Mouse (Mus musculus): Measurements from ENCODE around the gene Psat1.
A peak's percentile ranks its signal among the peaks of the same experiment; 100 is the strongest.

Gene Psat1

DNA sequence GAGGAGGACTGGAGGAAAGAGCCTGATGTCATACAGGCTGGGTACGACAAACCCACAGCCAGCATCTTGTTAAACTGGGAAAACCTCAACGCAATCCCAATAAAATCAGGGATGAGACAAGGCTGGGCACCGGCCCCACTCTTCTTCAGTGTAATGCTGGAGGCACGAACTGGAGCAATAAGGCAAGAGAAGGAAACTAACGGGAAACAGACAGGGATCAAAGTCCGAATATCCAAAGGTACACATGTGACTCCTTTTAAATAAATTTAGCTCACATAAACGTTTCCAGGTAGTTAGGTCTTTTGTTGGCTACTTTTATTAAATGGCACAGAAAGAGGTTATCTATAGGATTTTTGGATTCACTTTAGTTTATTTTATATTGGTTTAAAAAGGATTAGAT is 1.3 kb upstream of the Psat1 start:
- no peak for DNase-seq (ENCODE audit: low read depth, low spot score)
- Histone ChIP-seq H3K36me3 (ENCODE audit: control insufficient read depth, insufficient read depth, low read length, poor library complexity, severe bottlenecking) (no peaks in the 10 kb centered on the region), H3K27me3 (ENCODE audit: control insufficient read depth, insufficient read depth, low read length, poor library complexity, severe bottlenecking) (no peaks in the 10 kb centered on the region; the same call in 1 of the 2 replicates)

DNA sequence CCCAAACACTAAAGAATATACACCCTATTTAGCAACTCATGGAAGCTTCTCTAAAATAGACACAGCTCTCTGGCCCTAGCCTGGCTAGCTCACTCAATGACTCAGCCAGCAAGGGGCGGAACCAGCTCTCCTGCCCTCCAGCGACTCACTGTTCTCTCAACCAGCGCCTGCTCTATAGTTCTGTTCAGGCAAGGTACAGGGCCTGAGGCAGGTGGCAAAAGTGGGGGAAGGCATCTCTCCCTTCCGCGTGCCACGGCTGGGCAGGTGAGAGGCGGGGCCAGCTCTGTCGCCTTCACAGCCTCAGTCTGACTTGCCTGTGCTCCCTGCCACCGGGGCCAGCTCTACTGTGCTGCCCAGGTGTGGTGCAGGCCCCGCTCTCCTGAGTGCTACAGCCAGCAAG is 474 bp downstream of the Psat1 start:
- H3K27me3 ChIP-seq (ENCODE audit: control insufficient read depth, insufficient read depth, low read length, poor library complexity, severe bottlenecking): no peaks in the 10 kb centered on the region; the same call in 1 of the 2 replicates
- no peak for DNase-seq (ENCODE audit: low read depth, low spot score)
- H3K36me3 ChIP-seq (ENCODE audit: control insufficient read depth, insufficient read depth, low read length, poor library complexity, severe bottlenecking): no peaks in the 10 kb centered on the region

DNA sequence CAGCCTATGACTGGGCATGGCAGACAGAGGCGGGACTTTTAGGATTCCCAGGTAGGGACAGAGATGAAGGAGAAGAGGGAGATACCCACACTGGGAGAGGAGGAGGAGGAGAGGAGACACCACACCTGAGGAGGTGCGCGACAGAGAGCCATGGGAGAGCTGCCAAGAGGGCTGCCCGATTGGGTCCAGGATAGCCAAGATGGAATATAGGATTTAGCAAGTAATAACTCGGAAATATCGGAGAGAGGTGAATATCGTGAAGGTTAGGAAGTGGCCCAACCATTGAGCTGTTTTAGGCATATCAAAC is 4.1 kb downstream of the Psat1 start:
- DNase-seq (ENCODE audit: low read depth, low spot score): no peak
- Histone ChIP-seq H3K27me3 (ENCODE audit: control insufficient read depth, insufficient read depth, low read length, poor library complexity, severe bottlenecking) (no peaks in the 10 kb centered on the region; the same call in 1 of the 2 replicates), H3K36me3 (ENCODE audit: control insufficient read depth, insufficient read depth, low read length, poor library complexity, severe bottlenecking) (no peaks in the 10 kb centered on the region)

DNA sequence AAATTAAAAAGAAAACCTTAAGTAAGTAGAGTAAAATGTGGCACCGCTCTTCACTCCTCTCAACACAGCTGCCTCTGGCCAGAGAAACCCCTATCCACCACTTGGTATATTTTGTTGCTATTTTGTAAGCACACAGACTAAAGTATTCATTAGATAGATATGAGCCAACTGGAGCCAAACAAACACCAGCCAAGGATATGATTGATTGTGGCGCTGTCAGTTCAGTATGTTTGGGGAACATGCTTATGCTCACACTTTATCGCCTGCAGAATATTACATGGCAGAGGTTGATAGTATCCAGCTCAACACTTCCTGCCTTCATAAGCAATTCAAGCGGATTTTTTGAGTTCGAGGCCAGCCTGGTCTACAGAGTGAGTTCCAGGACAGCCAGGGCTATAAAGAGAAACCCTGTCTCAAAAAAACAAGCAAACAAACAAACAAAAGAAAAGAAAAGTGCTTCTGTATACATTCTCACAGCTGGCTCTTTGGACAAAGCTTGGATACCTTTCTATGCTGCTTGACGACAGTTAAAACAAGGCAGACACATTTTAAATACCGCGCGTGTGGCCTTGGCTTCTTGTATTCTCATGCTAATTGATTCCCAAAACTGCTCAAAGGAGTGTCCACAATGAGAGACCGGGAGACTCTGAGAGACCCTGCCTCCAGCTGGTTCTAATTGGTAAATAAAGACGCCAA is 4.6 kb downstream of the Psat1 start:
- DNase-seq (ENCODE audit: low read depth, low spot score): no peak
- no peaks in the 10 kb centered on the region for H3K36me3 ChIP-seq (ENCODE audit: control insufficient read depth, insufficient read depth, low read length, poor library complexity, severe bottlenecking)
- H3K27me3 ChIP-seq (ENCODE audit: control insufficient read depth, insufficient read depth, low read length, poor library complexity, severe bottlenecking): no peaks in the 10 kb centered on the region; the same call in 1 of the 2 replicates

DNA sequence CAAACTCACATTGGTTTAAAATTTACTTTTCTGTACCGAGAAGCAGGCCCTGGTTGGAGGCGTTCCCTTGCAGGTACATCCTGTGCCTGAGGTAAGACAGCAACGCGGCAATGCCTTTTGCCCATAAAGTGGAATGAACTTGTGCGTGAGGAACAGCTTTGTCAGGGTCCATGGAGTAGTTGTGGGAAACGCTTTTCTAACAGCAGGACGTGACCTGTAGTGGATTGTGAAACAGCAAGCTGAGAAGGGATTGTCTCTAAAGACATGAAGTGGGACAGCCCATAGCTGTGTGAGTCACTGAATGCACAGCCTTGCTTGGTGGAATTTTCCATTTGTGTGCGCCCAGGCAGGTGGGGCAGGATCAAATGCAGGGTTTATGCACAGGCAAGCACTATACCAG is 5.7 kb downstream of the Psat1 start:
- no peaks in the 10 kb centered on the region; the same call in 1 of the 2 replicates for H3K27me3 ChIP-seq (ENCODE audit: control insufficient read depth, insufficient read depth, low read length, poor library complexity, severe bottlenecking)
- DNase-seq (ENCODE audit: low read depth, low spot score): no peak
- no peaks in the 10 kb centered on the region for H3K36me3 ChIP-seq (ENCODE audit: control insufficient read depth, insufficient read depth, low read length, poor library complexity, severe bottlenecking)

DNA sequence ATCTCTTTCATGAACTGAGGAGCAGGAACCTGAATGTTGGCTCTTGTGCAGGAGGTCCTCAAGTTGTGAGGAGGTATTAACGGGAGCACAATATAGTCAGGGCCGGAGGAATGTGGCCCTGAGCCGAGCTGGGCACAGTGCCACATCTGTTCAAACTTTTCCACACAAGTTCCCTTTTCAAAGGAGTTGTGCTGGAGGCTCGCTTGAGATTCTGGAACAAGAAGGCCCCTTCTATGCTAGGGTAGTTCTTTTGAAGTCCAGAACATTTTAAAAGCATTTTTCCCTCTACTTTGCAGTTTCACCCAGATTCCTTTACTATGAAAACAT is 21.5 kb downstream of the Psat1 start:
- Histone ChIP-seq H3K36me3 (ENCODE audit: control insufficient read depth, insufficient read depth, low read length, poor library complexity, severe bottlenecking) (no peaks in the 10 kb centered on the region), H3K27me3 (ENCODE audit: control insufficient read depth, insufficient read depth, low read length, poor library complexity, severe bottlenecking) (no peaks in the 10 kb centered on the region)
- no peak for DNase-seq (ENCODE audit: low read depth, low spot score)

DNA sequence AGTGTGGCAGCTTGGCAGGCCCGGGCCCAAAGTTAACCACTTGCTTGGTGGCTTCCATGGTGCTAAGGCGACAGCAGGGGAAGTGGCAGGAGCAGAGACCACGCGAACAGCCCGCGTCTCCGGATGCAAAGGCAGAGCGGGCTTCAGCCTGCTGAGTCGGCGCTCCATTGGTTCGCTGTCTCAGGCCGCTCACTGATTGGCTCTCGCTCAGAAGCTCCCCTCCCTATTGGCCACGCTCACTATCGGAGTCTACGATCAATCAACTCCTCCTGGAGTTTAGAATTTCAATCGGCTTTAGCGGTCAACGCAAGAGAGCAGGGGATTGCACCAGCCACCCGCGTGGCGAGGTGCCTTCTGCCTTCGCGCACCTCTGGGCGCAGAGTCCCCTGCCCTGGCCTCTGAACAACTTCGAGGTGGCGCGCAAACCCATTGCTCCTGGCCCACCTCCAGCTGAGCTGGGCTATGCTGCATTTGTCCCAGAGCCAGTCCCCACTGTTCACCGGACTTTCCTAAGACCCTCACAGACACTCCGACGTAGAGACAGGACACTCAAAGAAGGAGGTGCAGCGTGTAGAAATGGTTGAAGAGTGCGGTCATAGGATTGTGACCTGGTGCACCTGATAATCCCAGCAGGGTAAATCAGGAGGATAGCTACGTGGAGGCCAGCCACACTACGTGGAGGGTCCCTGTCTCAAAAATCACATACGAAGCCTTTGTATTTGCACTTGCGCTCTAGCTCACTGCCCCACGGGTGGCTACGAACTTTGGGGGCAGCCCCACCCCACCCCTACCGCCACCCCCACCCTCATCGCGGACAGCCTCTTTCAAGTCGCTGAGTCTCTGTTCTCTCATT is 22.0 kb downstream of the Psat1 start:
- DNase-seq (ENCODE audit: low read depth, low spot score): peak; percentile 89
- Histone ChIP-seq H3K27me3 (ENCODE audit: control insufficient read depth, insufficient read depth, low read length, poor library complexity, severe bottlenecking) (no peaks in the 10 kb centered on the region), H3K36me3 (ENCODE audit: control insufficient read depth, insufficient read depth, low read length, poor library complexity, severe bottlenecking) (no peaks in the 10 kb centered on the region)

DNA sequence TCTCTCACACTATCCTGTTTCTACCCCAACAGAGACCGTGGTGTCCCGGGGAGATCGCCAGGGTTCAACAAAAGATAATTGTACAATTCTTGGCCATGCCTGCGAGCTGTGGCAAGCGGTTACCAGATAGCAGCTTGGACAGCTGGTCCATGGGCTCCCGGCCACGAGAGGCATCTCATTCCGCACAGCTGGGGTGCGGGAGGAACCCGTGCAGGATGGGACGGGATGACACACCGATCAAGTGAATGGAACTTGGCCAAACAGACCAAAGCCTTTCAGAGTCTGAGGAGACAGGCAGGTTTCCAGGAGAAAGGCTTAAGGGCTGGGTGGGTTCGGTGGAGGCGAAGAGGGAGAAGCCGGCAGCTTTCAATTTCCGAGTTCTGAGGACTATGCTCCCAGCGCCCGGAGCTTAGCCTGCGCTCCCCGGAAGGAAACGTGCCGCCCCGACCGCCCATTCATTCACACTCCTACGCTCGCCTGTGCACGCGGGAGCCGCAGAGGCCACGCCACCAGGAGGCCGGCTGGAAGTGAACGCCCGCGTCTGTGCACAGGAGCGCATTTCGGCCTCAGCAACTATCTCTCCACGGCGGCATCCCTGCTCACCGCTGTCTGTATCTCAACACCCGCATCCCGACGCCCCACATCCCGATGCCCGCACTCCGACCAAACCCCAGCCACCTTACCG is 22.8 kb downstream of the Psat1 start:
- no peak for DNase-seq (ENCODE audit: low read depth, low spot score)
- Histone ChIP-seq H3K36me3 (ENCODE audit: control insufficient read depth, insufficient read depth, low read length, poor library complexity, severe bottlenecking) (no peaks in the 10 kb centered on the region), H3K27me3 (ENCODE audit: control insufficient read depth, insufficient read depth, low read length, poor library complexity, severe bottlenecking) (no peaks in the 10 kb centered on the region)

DNA sequence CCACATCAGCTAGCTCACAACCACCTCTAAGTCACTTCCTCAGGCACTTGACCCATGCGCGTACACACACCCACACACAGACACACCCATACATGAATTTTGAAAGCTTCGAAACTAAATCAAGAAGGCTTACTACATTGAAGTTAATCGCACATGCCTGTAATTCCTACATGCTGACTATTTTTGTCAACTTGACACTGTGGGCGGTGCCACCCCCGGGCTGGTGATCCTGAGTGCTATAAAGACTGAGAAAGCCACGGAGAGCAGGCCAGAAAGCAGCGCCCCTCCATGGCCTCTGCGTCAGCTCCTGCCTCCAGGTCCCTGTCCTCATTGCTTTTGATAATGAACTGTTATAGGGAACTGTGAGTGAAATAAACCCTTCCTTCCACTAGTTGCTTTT is 23.7 kb downstream of the Psat1 start:
- peak; percentile 42 for DNase-seq (ENCODE audit: low read depth, low spot score)
- H3K27me3 ChIP-seq (ENCODE audit: control insufficient read depth, insufficient read depth, low read length, poor library complexity, severe bottlenecking): no peaks in the 10 kb centered on the region
- no peaks in the 10 kb centered on the region for H3K36me3 ChIP-seq (ENCODE audit: control insufficient read depth, insufficient read depth, low read length, poor library complexity, severe bottlenecking)

DNA sequence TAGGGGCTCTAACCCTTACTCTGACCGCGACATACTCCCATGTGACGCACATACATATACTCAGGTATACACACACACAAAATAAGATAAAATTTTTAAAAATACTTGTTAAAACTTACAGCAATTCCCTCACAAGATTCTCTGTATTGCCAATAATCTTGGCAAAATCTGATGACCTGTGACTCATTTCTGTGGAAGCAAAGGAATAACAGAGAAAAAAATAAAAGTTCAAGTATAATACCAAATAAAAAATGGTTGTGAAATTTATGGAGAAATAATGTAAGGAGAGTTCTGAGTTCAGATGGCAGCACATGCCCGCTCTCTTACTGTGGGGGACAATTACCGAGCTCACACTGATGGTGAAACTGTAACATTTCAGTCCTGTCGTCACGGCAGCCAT is 27.8 kb downstream of the Psat1 start:
- Histone ChIP-seq H3K36me3 (ENCODE audit: control insufficient read depth, insufficient read depth, low read length, poor library complexity, severe bottlenecking) (no peaks in the 10 kb centered on the region), H3K27me3 (ENCODE audit: control insufficient read depth, insufficient read depth, low read length, poor library complexity, severe bottlenecking) (no peaks in the 10 kb centered on the region)
- DNase-seq (ENCODE audit: low read depth, low spot score): no peak

DNA sequence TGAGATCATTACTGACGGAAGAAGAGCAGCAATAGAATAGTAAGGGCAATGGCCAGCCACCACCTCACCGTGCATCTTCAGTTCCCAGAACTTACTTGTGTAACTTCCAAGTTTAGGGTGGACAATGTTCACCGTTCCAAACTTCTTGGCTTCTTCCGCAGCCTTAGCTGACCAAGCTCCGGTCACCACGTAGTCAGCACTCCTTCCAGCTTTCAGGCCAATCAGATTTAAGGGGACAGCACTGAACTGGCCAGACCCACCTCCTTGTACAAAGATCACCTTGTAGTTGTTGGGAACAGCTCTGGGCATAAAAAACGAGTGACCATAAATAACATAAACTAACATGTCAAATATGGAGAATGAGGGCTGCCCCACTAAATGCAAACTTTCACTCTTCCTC is 29.0 kb downstream of the Psat1 start:
- DNase-seq (ENCODE audit: low read depth, low spot score): no peak
- Histone ChIP-seq H3K36me3 (ENCODE audit: control insufficient read depth, insufficient read depth, low read length, poor library complexity, severe bottlenecking) (no peaks in the 10 kb centered on the region), H3K27me3 (ENCODE audit: control insufficient read depth, insufficient read depth, low read length, poor library complexity, severe bottlenecking) (no peaks in the 10 kb centered on the region)

DNA sequence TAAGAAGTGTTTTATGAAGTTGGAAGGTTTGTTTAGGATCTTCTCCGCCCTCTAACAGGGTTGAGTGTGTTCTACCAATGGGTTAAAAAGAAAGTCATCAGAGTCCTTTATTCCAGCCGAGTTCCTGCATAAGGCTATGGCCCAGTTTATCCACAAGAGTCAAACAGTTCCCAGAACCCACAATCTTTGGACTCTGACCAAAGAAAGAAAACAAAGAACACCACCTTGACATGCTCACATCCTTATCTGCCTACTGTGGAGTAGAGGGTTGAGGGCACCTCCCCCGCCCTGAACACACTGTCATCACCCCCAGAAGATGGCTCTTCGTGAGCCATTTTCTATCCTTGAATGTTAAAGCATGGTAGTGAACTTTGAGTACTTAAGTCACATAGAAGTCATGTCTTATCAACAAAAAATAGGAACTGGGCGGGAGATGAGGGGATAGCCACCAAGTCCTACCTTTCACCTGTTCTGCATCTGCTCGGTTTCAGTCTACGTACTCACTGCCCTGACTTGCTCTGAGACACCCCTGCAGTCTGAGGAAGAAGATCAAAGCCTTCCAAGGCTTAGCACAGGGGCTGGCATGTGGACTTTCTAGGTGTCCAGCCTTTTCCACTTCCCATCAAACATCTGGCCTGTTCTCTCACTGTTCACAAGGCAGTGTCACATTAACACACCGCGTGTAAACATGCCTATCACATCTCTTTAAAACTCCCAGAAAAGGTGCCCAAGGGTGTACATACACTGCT is 33.7 kb downstream of the Psat1 start:
- DNase-seq (ENCODE audit: low read depth, low spot score): no peak
- Histone ChIP-seq H3K27me3 (ENCODE audit: control insufficient read depth, insufficient read depth, low read length, poor library complexity, severe bottlenecking) (no peaks in the 10 kb centered on the region), H3K36me3 (ENCODE audit: control insufficient read depth, insufficient read depth, low read length, poor library complexity, severe bottlenecking) (peaks cover 5% of the 10 kb centered on the region; the same call in 1 of the 2 replicates)

DNA sequence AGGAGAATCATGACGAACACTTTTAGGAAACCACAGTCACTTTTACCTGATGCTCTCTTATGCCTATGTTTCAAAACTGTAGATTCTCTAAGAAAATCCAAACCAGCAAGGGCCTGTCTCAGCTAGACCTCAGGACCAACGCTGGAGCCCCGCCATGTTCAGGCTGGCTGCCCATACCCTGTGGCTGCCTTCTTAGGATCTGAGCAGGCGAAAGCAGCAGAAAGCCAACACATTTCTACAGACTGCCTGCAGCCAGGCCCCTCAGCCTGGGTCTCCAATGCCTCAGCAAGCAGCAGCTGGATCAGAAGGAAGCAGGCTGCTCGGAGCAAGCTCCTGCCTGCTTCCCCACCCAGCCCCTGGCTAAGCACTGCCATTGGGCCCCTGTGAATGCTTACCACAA is 35.7 kb downstream of the Psat1 start:
- H3K36me3 ChIP-seq (ENCODE audit: control insufficient read depth, insufficient read depth, low read length, poor library complexity, severe bottlenecking): peaks cover 5% of the 10 kb centered on the region; the same call in 1 of the 2 replicates
- DNase-seq (ENCODE audit: low read depth, low spot score): no peak
- H3K27me3 ChIP-seq (ENCODE audit: control insufficient read depth, insufficient read depth, low read length, poor library complexity, severe bottlenecking): no peaks in the 10 kb centered on the region

DNA sequence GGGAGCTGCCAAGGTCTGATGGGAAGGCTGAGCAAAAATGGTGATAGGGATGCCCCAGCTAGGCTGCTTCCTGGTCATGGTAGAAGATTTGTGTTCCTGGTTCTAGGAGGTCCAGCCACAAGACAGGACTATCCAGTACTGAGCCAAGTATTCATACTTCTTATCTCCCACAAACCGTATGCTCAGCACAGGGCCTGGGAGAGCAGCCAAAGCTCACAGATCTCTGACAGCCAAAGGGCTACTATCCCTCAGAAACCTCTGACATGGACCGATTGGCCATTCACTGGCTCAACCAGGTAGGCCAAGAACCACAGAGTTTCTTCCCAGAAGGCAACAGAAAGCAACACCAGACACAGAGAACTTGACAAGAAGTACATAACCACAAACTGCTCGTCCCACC is 36.1 kb downstream of the Psat1 start:
- H3K36me3 ChIP-seq (ENCODE audit: control insufficient read depth, insufficient read depth, low read length, poor library complexity, severe bottlenecking): peaks cover 5% of the 10 kb centered on the region; the same call in 1 of the 2 replicates

More for the DNA sequence above, 36.1 kb downstream of the Psat1 start:
- DNase-seq (ENCODE audit: low read depth, low spot score): no peak
- no peaks in the 10 kb centered on the region for H3K27me3 ChIP-seq (ENCODE audit: control insufficient read depth, insufficient read depth, low read length, poor library complexity, severe bottlenecking)
